Mouse (Mus musculus) stomach, postnatal 0 days (tissue): ENCODE results near the gene Stmnd1.

Experiments used
- CTCF ChIP-seq: IDR thresholded peaks from 2 replicates; pipeline ENCODE4 v1.5.1; 2016; ENCODE audit warnings: antibody characterized with exemption, low read depth, mild to moderate bottlenecking, moderate library complexity
- EP300 ChIP-seq: optimal IDR thresholded peaks from 2 replicates; pipeline ENCODE3; 2016; ENCODE audit warnings: antibody characterized with exemption

DNA sequence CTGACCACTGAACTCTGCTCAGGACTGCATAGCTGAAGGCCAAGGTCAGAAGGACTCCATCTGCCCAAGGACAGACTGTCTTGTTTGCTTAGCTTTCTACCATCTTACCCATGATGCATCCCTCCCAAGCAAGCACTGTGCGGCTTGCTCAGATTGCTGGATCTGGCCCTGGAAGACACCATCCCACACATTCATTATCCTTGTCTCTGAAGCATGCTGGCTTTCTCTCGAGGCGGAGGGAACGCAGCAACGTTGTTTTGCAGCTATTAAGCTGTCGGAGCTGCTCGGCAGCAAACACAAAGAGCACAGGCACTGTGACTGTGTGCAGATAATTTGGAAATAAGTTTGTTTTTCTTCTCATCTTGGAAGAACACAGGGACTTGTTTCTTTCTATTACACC, 69.7 kb downstream of the Stmnd1 start:
- TF ChIP-seq CTCF (no peak), EP300 (no peak)
